Mouse (Mus musculus) adrenal gland, adult 2 months (tissue): Measurements from ENCODE around the gene Morn4. TPM values are rescaled to one million over a fixed set of nuclear protein-coding genes. Genes with fewer than 3 reads are reported as not detected.
A peak's percentile ranks its signal among the peaks of the same experiment; 100 is the strongest.

Experiments
- DNase-seq: peaks from one replicate; pipeline ENCODE4 v3.0.0; 2021
- long read RNA-seq: library from polyadenylated mRNA; stranded (forward); transcript quantifications from one replicate; pipeline ENCODE4 v2.0.0, GENCODE M21; 2021
- polyA plus RNA-seq: library from polyadenylated mRNA; depleted of rRNA; stranded (reverse); fragments of >200 nt; gene quantifications from 2 replicates; pipeline ENCODE4 v1.2.3, GENCODE M21; 2012; rRNA removed
- total RNA-seq, 2 experiments: library from RNA; stranded (reverse); gene quantifications; 2 replicates each; pipeline ENCODE4 v1.2.3; 2021

The Morn4 gene
- total RNA-seq (10 to 100 TPM in 1 of 2 experiments, 1 to 10 TPM in 1; 7.5 to 15.5 TPM), polyA plus RNA-seq (10.6 and 13.0 TPM in 2 replicates)
- long read RNA-seq, transcript Morn4-201 (5 exons, 1,800 nt), result major isoform, 10 of 11 reads
- long read RNA-seq, partial matches to known transcripts, result 0 of 11 reads
- long read RNA-seq, other reads (novel, unspliced or antisense), result 1 of 11 reads

DNA sequence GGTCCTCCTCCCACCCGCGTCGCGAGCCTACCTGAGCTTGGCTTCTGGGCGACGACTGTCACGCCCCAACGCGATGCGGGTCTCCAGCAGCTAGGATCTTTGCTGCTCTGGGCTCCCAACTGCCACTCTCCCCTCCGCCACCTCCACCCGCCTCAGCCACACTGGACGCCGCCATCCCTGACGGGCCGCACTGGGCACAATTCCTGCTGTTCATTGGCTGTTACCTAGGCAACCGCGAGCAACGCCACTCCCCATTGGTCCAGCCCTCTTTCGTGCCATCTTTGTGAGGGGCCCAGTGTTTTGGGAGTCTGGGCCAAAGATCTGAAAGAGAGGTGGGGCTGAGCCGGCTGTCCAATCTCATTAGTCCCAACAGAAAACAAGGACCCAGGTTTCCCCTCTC is at the start of gene Morn4:
TSS of gene Morn4 (minus strand) at position 192 of the 400 bp plus-strand sequence.
- peak; percentile 90 for DNase-seq

DNA sequence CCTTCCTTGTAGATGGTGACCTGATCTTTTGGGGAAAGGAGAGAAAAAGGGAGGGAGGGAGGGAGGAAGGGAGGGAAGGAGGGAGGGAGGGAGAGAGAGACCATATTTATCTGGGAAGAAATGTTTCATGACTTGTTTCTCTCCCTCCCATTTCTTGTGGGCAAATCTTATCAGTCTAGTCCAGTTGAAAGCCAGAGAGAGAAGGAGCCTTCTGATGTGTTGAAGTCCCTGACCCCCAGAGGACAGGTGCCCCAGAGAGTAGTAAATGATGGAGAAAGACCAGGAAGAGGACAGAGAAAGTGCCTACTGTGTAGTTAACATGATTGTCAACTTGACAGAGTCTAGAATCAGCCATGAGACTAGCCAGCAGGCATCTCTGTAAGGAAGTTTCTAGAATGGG is 48.9 kb upstream of the Morn4 start:
- DNase-seq, result no peak

DNA sequence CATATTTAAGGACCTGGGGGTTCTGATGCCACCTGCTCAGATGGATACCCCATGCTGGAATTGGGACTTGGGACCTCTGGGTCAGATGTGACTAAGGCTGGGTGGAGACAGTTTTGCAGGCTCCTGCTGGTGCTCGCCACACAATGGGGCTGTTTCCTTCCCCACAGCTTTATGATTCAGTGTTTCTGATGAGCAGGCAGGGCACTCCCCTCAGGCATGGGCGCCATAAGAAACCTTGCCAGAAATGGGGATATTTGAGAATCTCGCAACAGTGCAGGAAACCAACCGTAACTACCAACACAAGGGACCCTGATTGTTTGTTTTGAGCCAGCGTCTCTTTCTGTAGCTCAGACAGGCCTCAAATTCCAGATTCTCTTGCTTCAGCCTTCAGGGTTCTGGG is 44.9 kb upstream of the Morn4 start:
- no peak for DNase-seq

DNA sequence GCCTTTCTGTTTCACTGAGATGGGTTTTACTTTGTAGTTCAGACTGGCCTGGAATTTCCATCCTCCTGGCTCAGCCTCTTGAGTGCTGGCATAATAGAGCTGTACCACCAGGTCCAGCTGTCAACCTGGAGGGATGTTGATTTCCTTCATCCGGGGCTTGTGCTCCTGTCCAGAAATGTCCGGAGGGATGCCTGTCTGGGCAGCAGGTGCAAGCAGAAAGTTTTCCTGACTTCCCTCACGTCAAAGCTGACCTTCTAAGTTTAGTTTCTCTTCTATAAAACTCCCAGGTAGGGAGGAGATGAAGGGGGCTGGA is 44.1 kb upstream of the Morn4 start:
- DNase-seq, result no peak

DNA sequence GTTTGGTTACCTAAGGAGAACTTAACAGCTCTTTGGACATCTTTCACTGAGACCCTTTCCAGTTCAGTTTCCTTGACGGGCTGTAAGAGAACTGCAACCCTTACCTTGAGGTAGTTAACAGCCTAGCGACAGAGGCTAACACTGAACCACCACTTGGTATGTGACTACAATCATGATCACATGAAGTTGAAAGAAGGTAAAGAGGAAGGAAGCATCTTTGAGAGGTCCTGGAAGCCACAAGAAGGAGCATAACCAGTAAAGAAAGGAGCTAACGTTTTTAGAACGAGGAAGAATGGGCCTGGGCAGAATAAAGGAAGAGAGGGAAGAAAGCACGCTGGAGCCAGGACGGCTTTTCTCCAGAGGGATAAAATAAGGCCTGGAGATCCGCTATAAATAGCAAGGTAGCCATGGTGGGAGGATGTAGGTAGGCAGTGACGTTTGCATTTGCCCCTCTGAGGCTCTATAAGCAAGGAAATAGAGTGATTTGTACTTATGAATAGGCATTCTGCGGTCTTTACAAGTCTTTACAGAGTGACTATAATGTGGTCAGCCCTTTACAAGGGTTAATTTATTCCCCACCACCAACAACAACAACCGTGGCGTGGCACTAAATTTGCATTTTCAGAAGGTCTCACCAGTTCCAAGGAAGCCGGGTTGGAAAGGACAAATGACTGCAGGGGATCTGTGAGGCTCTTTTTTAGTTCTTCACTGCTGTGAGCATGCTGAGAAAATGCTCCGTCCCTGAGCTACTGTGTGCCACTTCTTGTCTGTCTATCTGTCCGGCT is 43.5 kb upstream of the Morn4 start:
- DNase-seq, result no peak

DNA sequence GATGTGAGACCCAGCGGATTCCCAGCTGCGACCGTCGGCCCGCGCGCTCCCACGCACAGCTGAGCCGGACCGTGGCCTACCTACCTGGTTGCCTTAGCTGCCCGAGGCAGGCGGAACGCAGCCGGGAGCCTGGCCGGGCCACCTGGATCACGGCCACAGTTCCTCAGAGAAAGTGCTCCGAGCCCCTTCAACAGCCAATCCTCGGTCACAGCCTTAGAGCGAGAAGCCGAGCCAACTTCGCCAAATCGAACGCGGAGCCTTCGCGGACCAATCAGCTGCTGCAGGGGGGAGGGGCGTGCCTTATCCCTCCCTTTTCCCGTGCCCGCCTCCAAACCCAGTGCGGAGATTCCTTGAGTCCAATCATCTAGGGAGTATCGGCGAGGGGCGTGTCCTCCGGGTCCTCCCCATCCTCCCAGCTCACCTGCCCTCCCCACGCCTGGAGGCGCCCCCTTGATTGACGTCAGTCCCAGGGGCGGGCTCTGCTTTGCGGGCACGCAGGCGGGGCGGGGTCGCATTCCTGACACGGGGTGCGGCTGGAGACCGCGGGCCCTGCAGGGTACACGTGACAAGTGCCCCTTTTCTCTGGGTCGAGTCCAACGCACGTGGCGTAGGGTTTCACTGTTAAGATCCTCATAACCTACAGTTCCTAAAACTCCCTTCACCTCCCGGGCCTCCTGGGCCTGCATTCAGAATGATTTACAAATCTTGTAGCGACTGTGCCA is 42.8 kb upstream of the Morn4 start, which contains the start of gene Avpi1:
TSS of gene Avpi1 (minus strand) at position 273 of the 722 bp plus-strand sequence.
- DNase-seq, result peak; percentile 99

DNA sequence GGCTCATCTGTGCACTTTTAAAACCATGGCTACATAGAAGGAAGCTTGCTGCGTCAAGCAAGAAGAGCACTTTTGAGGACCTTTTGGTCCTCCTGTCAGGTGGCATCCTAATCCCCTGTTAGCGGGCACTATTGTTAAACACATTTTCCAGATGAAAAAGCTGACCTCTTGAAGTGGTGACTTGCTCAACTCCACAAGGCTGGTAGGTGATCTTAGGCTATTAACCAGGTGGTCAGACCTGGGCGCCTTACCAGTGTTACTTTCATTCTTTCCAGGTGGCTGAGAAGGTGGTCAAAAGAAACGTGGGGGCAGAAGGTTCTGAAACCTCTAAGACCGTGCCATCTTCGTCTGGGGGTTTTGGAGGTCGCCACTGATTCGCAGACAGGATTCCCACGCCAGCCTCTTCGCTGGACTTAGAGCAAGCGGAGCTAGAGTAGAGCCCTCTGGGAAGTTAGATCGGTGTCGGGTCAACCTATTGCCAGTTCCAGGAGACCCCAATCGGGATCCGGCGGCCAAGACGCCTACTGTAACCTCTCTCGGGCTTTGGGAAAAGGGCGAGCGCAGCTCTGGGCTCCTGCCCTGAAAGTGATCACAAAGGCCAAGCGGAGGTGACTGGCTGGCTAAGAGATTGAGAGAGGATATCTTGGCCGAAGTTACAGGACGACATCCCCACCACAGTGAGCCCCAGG is 42.0 kb upstream of the Morn4 start:
- no peak for DNase-seq

DNA sequence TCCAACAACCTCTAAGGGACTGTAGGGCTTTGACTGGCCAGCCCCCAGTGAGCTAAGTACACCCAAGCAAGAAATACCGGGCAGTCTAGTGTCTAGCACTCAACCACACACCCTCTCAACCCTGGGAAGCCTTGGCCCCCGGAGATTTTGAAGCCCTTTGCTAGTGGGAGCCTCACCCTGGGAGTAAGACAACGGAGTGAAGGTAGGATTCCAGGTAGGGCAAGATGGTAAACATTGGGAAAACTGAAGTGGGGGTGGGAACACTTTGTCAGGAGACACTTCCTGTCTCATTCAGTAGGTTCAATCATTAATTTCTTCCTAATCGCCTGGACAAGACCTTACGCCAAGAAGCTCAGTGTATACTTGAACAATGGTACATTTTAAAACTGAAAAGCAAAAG is 40.9 kb upstream of the Morn4 start:
- no peak for DNase-seq

DNA sequence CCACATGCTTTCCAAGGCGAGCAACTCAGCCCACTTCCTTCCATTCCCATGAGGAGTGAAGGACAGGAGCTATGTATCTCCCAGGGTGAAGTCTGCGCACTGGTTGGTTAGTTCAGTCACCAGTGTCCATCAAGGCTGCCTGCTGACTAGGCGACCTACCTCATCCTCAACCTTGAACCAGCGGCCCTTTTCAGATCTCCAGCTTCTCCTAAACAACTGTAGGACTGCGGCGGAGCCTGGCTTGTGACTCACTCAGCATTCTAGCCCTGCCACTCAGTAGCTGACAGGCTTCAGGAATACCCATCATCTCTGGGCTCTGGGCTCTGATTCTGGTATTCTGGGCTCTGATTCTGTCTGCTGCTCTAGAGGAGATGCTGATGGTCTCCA is 40.1 kb upstream of the Morn4 start:
- peak; percentile 86 for DNase-seq

DNA sequence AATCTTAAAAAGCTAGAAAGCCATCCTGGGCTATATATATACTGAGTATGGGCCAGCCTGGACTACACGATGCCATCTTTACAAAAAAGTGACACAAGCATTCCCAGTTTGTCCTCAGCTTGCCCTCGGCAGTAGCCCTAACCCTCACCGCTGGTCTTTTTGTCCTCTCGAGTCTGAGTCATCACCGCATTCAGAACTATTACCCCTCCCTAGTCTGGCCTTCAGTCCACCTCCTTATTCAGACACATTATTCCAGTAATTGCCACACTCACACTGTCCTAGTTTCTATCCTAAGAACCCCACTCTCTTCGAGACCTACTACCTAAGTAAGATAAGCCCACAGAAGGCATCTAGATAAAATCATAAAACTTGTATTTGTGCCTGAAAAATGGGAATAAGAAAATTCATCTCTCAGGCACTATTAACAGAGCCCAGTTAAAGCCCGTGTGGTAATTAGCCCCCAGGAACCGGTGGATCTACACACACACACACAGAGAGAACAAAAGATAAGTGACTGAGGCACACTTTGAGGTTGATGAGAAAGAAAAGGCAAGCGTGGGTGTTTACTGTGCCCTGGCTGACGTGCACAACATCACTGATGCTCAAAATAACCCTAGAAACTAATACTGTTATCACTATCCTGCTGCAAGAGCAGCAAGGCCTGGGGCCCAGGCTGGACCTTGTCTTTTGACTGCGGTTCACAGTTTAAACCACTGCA is 39.5 kb upstream of the Morn4 start:
- peak; percentile 66 for DNase-seq

DNA sequence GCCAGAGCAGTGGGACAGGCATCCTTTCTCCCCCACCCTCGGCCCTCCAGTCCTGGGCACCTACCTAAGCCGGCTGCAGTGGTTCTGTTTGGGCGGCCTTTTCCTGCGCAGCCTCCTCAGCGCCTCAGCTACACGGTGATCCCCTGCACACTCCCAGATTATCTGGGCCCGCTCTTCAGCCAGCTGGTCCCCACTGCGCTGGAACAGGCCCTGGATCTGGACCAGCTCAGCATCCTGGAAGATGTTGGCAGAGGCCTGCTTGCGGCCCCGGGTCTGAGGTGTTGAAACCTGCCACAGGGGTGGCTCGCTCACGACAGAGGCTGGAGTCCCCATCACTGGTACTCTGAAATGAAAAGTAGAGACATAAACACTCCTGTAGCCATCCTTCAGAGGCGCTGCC is 38.5 kb upstream of the Morn4 start:
- no peak for DNase-seq

DNA sequence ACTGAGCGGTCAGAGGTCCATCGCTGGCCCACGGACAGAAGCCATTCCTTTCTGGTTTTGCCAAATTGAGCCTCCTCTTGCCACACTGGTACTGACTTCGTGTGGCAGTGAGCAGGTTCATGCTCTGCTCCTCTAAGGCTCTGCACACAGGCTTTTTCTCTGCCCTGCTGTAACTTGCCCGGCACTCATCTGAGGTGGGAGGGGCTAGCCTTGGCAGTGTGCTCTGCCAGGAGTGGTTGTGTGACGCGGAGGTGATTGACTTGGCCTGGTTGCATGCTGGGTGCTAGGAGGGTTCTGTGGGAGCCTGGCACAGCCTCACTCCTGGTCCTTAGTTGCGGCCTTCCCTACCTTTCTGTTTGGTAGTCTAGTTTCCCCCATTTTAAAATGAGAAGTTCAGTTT is 34.3 kb upstream of the Morn4 start:
- peak; percentile 64 for DNase-seq

DNA sequence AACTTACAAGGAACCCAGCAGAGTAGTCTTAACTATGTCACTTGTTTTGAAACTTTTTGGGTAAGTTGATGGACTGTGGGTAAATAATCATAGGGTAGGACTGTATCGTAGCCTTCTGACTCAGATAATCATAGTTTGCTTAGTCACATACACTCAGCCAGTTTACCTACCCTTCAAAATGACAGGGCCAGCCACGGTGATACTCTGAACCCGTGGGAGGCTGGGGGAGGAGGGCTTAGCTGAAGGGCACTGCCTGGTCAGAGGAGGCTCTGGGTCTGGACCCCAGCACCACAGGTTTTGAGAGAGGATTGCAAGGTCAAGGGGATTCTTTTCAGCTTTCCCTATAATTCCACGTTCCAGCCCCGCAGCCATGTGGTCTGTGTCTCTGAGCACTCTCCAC is 32.4 kb upstream of the Morn4 start:
- peak; percentile 64 for DNase-seq

DNA sequence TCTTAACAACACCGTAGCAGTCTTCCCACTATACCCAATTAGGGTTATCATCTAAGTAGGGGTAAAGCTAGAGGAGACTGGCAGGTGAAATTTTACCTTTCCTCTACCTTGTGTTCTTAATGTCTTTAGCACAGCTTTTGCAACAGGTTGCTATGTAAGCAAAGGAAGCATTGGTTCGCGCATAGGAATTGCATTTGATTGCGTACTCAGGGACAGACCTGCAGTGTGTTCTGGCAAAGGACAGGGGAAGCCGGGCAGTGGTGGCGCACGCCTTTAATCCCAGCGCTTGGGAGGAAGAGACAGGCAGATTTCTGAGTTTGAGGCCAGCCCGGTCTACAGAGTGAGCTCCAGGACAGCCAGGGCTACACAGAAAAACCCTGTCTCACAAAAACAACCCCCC is 32.0 kb upstream of the Morn4 start:
- no peak for DNase-seq

DNA sequence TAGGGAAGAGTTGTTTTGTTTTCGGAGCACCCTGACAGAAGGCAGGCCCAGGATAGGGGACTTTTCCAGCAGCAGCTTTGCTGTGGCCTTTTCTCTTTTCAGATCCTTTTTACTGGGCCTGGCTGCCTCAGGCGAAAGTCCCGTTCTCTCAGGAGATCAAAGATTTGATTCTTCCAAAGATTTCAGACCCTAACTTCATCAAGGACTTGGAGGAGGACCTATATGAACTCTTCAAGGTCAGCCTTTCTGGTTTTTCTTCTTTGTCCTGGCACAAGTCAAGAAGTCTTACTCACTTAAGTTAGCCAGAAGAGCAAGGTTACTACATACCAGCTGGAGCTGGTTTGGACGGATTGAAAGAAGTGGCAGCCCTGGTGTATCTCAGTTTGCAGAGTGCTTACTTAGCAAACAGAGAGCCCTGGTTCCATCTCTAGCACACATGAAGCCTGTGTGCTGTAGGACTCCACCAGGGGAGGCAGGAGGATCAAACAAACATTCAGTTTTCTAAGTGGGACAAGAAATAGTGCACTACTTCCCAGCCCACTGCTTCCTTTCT is 29.7 kb upstream of the Morn4 start:
- no peak for DNase-seq

DNA sequence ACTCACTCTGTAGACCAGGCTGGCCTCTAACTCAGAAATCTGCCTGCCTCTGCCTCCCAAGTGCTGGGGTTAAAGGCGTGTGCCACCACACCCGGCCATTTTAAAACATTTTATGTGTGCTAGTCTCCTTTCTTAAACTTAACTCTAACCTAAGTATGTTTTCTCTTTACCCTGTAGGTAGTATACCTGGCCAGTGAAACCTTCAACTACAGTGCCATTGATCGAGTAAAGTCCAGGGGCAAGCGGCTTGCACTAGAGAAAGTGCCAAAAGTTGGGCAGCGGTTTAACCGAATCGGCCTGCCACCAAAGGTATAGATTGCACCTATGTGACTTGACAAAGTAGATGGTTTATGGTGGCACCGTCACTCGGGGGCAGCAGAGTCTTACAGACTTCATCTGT is 18.5 kb upstream of the Morn4 start:
- DNase-seq, result no peak

DNA sequence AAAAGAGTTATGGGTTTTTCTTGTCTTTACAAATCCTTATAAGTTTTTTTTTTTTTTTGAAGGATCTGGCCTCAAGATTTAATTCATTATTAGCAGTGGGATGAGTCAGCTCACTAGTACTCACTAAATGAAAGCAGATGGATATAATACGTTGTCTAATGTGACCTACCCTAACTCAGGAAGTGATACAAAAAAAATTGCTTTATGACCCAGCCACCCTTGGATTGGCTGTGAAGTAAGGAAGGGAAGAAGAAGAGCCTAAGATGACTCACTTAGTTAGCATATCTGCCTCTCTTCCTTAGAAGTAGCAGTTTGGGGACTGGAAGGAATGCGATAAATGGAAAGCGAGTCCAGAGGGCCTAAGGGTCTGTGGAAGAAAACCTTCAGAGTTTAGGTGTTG is 13.2 kb upstream of the Morn4 start:
- no peak for DNase-seq

DNA sequence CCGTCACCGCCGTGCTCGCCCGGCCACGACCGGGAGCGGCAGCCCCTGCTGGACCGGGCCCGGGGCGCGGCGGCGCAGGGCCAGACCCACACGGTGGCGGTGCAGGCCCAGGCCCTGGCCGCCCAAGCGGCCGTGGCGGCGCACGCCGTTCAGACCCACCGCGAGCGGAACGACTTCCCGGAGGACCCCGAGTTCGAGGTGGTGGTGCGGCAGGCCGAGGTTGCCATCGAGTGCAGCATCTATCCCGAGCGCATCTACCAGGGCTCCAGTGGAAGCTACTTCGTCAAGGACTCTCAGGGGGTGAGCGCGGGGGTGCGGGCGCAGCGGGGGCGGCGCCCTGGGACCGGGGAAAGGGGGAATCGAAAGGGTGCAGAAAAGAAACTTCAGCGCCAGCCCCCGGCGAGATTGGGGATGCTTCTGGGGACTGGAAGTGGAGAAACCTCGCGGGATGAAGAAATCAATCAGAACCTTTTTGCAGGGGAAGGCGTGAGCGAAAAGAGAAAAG is 4.5 kb upstream of the Morn4 start:
- DNase-seq, result no peak

DNA sequence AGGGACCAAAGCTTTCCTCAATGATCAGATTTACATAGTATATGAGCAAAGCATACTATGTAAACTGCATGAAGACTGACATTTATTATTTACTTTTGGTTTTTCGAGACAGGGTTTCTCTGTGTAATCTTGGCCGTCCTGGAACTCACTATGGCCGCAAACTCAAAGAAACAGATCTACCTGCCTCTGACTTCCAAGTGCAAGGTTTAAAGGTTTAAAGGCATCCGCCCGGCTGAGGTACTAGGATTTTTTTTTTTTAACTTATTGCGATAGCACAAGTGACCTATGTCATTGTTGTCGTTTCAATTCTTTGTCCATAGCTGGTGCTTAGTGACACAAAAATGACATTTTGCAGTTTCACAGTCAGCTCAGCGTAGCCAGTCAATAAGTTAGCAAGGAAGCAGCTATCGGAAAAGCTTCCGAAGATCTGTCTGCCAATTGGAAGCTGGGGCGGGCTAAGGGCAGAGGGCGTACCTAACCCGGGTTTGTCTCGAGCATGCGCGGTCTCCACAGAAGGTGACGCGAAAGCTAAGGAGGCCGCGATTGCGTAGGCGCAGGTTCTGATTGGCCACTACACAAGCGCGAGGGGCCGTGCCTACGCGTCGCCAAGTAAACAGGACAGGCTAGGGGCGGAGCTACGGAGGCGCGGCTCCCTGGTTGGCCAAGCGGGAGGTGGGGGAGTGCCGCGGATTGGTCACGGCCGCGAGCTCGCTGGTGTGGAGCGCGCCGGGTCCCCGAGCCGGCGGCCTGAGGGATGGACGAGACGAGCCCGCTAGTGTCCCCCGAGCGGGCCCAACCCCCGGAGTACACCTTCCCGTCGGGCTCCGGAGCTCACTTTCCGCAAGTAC is 3.8 kb upstream of the Morn4 start, which contains the start of gene Pi4k2a:
TSS of gene Pi4k2a (plus strand) at position 723 of the 848 bp plus-strand sequence.
- peak; percentile 100 for DNase-seq

DNA sequence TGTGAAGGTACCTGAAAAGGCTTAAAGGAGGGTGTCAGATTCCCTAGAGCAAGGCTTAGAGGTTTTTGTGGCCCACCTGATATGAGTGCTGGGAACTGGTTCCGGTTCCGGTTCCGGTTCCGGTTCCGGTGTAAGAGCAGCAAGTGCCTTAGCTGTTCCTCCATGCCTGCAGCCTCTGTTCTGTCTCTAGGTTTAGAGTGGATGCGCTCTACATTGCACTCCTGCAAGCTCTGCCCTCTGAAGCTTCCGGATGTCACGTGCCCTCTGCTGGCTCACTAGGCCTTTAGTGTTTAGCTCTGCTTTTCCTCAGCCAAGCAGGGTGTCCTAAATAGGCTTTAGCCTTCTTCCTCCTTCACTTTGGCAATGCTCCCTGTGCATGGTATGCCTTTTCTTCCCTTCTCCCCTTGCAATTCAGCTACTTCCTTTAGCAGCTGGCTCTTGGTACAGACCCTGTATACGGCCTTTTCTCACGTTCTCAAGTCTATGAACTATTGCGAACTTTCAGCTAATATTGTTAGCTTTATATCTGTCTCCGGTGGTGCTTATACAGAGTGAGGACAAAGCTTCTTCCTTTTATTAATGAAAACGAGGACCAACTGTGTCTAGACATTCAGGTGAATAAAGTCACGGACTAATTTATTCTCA is 3.1 kb upstream of the Morn4 start:
- DNase-seq, result peak; percentile 64
